Mouse (Mus musculus) neural tube, embryonic 12.5 days (tissue): ENCODE measurements around the gene Zdhhc17. TPM values are rescaled to one million over a fixed set of nuclear protein-coding genes. Genes with fewer than 3 reads are reported as not detected.

Experiments
- ATAC-seq: fragments of 200-750 bp; cut with Nextera tagmentation; 2 replicates; pipeline ENCODE4 v1.8.0; 2017; ENCODE audit warnings: low read depth, mild to moderate bottlenecking, moderate TSS enrichment, moderate library complexity; ENCODE audit not compliant: low FRiP score
- H3K27ac ChIP-seq: fragments of 300-500 bp; sonication (generic); 2 replicates; pipeline ENCODE4 v1.5.1; 2016
- H3K27me3 ChIP-seq: fragments of 300-500 bp; sonication (generic); replicated peaks from 2 replicates; pipeline ENCODE4 v1.6.1; 2016; ENCODE audit warnings: mild to moderate bottlenecking
- H3K36me3 ChIP-seq: fragments of 300-500 bp; sonication (generic); 2 replicates; pipeline ENCODE4 v1.6.1; 2016; ENCODE audit warnings: mild to moderate bottlenecking
- H3K4me1 ChIP-seq: fragments of 300-500 bp; sonication (generic); 2 replicates; pipeline ENCODE4 v1.6.1; 2016
- H3K4me2 ChIP-seq: fragments of 300-500 bp; sonication (generic); replicated peaks from 2 replicates; pipeline ENCODE4 v1.6.1; 2016; ENCODE audit warnings: mild to moderate bottlenecking
- H3K4me3 ChIP-seq: fragments of 300-500 bp; sonication (generic); 2 replicates; pipeline ENCODE4 v1.5.1; 2016
- H3K9ac ChIP-seq: fragments of 300-500 bp; sonication (generic); 2 replicates; pipeline ENCODE4 v1.6.1; 2016; ENCODE audit warnings: mild to moderate bottlenecking
- H3K9me3 ChIP-seq: fragments of 300-500 bp; sonication (generic); 2 replicates; pipeline ENCODE4 v1.6.1; 2016; ENCODE audit warnings: mild to moderate bottlenecking
- WGBS: fragments of 180-500 bp; shearing (Covaris S2); methylation state at CpG from one replicate; pipeline ENCODE4 v1.1.7; 2016; 5-methylcytosine and 5-hydroxymethylcytosine counted together
- polyA plus RNA-seq: library from polyadenylated mRNA; unstranded; fragments of >200 nt; fragmentation: Nextera tagmentation; extraction: Ambion mirVana; gene quantifications from 2 replicates; pipeline ENCODE4 v1.2.1, GENCODE M21; 2016

The Zdhhc17 gene
- polyA plus RNA-seq, 1 experiment from 2014 or later = 45.0 TPM

- H3K4me1 ChIP-seq = peaks cover 20% of the 10 kb centered on the region
- no peaks in the 10 kb centered on the region for H3K36me3 ChIP-seq
- H3K4me2 ChIP-seq = no peak overlapping the region
- no peaks in the 10 kb centered on the region for H3K9me3 ChIP-seq
- WGBS = 41% methylated on average over 5 of the region's 5 CpGs
- no peak overlapping the region for H3K4me3 ChIP-seq
- no peak overlapping the region for H3K27ac ChIP-seq
- no peak for ATAC-seq
- H3K9ac ChIP-seq = no peak overlapping the region
- H3K27me3 ChIP-seq = no peaks in the 10 kb centered on the region
These were observed 15.2 kb downstream of the Zdhhc17 start for GRCm38 (mm10) chr10:110994761-110995160.

GRCm38 (mm10) chr10:110993249-110993648 is 16.7 kb downstream of the Zdhhc17 start:
- Histone ChIP-seq H3K9ac (no peak overlapping the region), H3K4me1 (peaks cover 20% of the 10 kb centered on the region), H3K27me3 (no peaks in the 10 kb centered on the region), H3K27ac (no peak overlapping the region), H3K36me3 (no peaks in the 10 kb centered on the region), H3K4me3 (no peak overlapping the region), H3K4me2 (no peak overlapping the region), H3K9me3 (no peaks in the 10 kb centered on the region)
- no peak for ATAC-seq
- WGBS = 76% methylated on average over 5 of the region's 5 CpGs

- Histone ChIP-seq H3K9ac (no peak overlapping the region), H3K4me3 (no peak overlapping the region), H3K36me3 (no peaks in the 10 kb centered on the region), H3K4me2 (no peak overlapping the region), H3K4me1 (peaks cover 20% of the 10 kb centered on the region), H3K27ac (no peak overlapping the region), H3K27me3 (no peaks in the 10 kb centered on the region), H3K9me3 (no peaks in the 10 kb centered on the region)
- 57% methylated on average over 9 of the region's 9 CpGs for WGBS
- ATAC-seq = no peak
These were observed 17.9 kb downstream of the Zdhhc17 start for GRCm38 (mm10) chr10:110992047-110992431.

- ATAC-seq = no peak
- H3K4me1 ChIP-seq = peaks cover 20% of the 10 kb centered on the region
- H3K36me3 ChIP-seq = no peaks in the 10 kb centered on the region
- WGBS = 82% methylated on average over 6 of the region's 6 CpGs
- H3K9ac ChIP-seq = no peak overlapping the region
- H3K27ac ChIP-seq = no peak overlapping the region
- no peak overlapping the region for H3K4me3 ChIP-seq
- H3K27me3 ChIP-seq = no peaks in the 10 kb centered on the region
- H3K9me3 ChIP-seq = no peaks in the 10 kb centered on the region
- H3K4me2 ChIP-seq = no peak overlapping the region
These were observed 18.5 kb downstream of the Zdhhc17 start for GRCm38 (mm10) chr10:110991307-110992046.

- H3K4me3 ChIP-seq = no peak overlapping the region
- H3K4me2 ChIP-seq = no peak overlapping the region
- no peak overlapping the region for H3K9ac ChIP-seq
- H3K4me1 ChIP-seq = peaks cover 15% of the 10 kb centered on the region
- no peaks in the 10 kb centered on the region for H3K9me3 ChIP-seq
- no peaks in the 10 kb centered on the region for H3K27me3 ChIP-seq
- no peak overlapping the region for H3K27ac ChIP-seq
- no peak for ATAC-seq
- 74% methylated on average over 2 of the region's 2 CpGs for WGBS
- H3K36me3 ChIP-seq = no peaks in the 10 kb centered on the region
These were observed 20.2 kb downstream of the Zdhhc17 start for GRCm38 (mm10) chr10:110989729-110990128.

- ATAC-seq = no peak
- Histone ChIP-seq H3K27ac (no peak overlapping the region), H3K27me3 (no peaks in the 10 kb centered on the region)
These were observed 23.3 kb downstream of the Zdhhc17 start for GRCm38 (mm10) chr10:110986682-110987081.

GRCm38 (mm10) chr10:110982771-110983170 is 27.2 kb downstream of the Zdhhc17 start:
- Histone ChIP-seq H3K4me1 (no peaks in the 10 kb centered on the region), H3K4me2 (no peak overlapping the region), H3K36me3 (peaks cover 13% of the 10 kb centered on the region; the same call in 1 of the 2 replicates), H3K9ac (no peak overlapping the region), H3K27ac (no peak overlapping the region), H3K4me3 (no peak overlapping the region), H3K9me3 (no peaks in the 10 kb centered on the region), H3K27me3 (no peaks in the 10 kb centered on the region)
- no peak for ATAC-seq
- WGBS = 89% methylated on average over 4 of the region's 4 CpGs

More at GRCm38 (mm10) chr10:110986682-110987081, 23.3 kb downstream of the Zdhhc17 start:
- Histone ChIP-seq H3K36me3 (no peaks in the 10 kb centered on the region), H3K4me1 (0 out of 2 replicates have a peak, but pooled peaks cover 2% of the 10 kb centered on the region), H3K4me2 (no peak overlapping the region), H3K9ac (no peak overlapping the region), H3K4me3 (no peak overlapping the region), H3K9me3 (no peaks in the 10 kb centered on the region)
- WGBS = 94% methylated on average over 17 of the region's 17 CpGs

GRCm38 (mm10) chr10:110980441-110980840 is 29.5 kb downstream of the Zdhhc17 start:
- no peaks in the 10 kb centered on the region for H3K9me3 ChIP-seq
- H3K27ac ChIP-seq = no peak overlapping the region
- H3K27me3 ChIP-seq = no peaks in the 10 kb centered on the region
- ATAC-seq = no peak
- no peak overlapping the region for H3K9ac ChIP-seq
- no peaks in the 10 kb centered on the region for H3K4me1 ChIP-seq
- H3K4me2 ChIP-seq = no peak overlapping the region
- no peak overlapping the region for H3K4me3 ChIP-seq
- WGBS = 93% methylated on average over 6 of the region's 6 CpGs
- peaks cover 13% of the 10 kb centered on the region; the same call in 1 of the 2 replicates for H3K36me3 ChIP-seq

- H3K9ac ChIP-seq = no peak overlapping the region
- H3K9me3 ChIP-seq = no peaks in the 10 kb centered on the region
- no peak overlapping the region for H3K27ac ChIP-seq
- 92% methylated on average over 2 of the region's 2 CpGs for WGBS
- ATAC-seq = no peak
- H3K27me3 ChIP-seq = no peaks in the 10 kb centered on the region
- no peak overlapping the region for H3K4me2 ChIP-seq
- H3K4me3 ChIP-seq = no peak overlapping the region
- H3K36me3 ChIP-seq = peaks cover 13% of the 10 kb centered on the region; the same call in 1 of the 2 replicates
- H3K4me1 ChIP-seq = no peaks in the 10 kb centered on the region
These were observed 30.5 kb downstream of the Zdhhc17 start for GRCm38 (mm10) chr10:110979431-110979830.

GRCm38 (mm10) chr10:110977379-110977778 is 32.6 kb downstream of the Zdhhc17 start:
- no peak overlapping the region for H3K4me2 ChIP-seq
- H3K27ac ChIP-seq = no peak overlapping the region
- WGBS = 43% methylated on average over 2 of the region's 2 CpGs
- ATAC-seq = no peak
- no peaks in the 10 kb centered on the region for H3K27me3 ChIP-seq
- no peaks in the 10 kb centered on the region for H3K9me3 ChIP-seq
- no peak overlapping the region for H3K9ac ChIP-seq
- no peak overlapping the region for H3K4me3 ChIP-seq
- peaks cover 13% of the 10 kb centered on the region; the same call in 1 of the 2 replicates for H3K36me3 ChIP-seq
- no peaks in the 10 kb centered on the region for H3K4me1 ChIP-seq

GRCm38 (mm10) chr10:110976046-110976445 is 33.9 kb downstream of the Zdhhc17 start:
- WGBS = 9% methylated on average over 1 of the region's 1 CpGs
- no peak overlapping the region for H3K4me2 ChIP-seq
- no peak overlapping the region for H3K4me3 ChIP-seq
- H3K36me3 ChIP-seq = peaks cover 17% of the 10 kb centered on the region
- peak; percentile 65; the same call in 1 of the 2 replicates for ATAC-seq
- no peak overlapping the region for H3K9ac ChIP-seq
- H3K4me1 ChIP-seq = no peaks in the 10 kb centered on the region
- H3K27ac ChIP-seq = no peak overlapping the region
- H3K9me3 ChIP-seq = no peaks in the 10 kb centered on the region
- no peaks in the 10 kb centered on the region for H3K27me3 ChIP-seq

GRCm38 (mm10) chr10:110974885-110975284 is 35.1 kb downstream of the Zdhhc17 start:
- Histone ChIP-seq H3K4me2 (no peak overlapping the region), H3K36me3 (peaks cover 16% of the 10 kb centered on the region), H3K9ac (no peak overlapping the region), H3K9me3 (no peaks in the 10 kb centered on the region), H3K4me3 (no peak overlapping the region), H3K27ac (no peak overlapping the region), H3K4me1 (no peaks in the 10 kb centered on the region), H3K27me3 (no peaks in the 10 kb centered on the region)
- WGBS = 80% methylated on average over 1 of the region's 1 CpGs
- ATAC-seq = no peak

- peak; percentile 63; the same call in 1 of the 2 replicates for ATAC-seq
- 58% methylated on average over 3 of the region's 3 CpGs for WGBS
These were observed 35.5 kb downstream of the Zdhhc17 start for GRCm38 (mm10) chr10:110974463-110974862.

More at GRCm38 (mm10) chr10:110974463-110974862, 35.5 kb downstream of the Zdhhc17 start:
- Histone ChIP-seq H3K36me3 (peaks cover 18% of the 10 kb centered on the region), H3K9me3 (no peaks in the 10 kb centered on the region), H3K27ac (no peak overlapping the region), H3K4me2 (no peak overlapping the region), H3K4me3 (no peak overlapping the region), H3K4me1 (no peaks in the 10 kb centered on the region), H3K9ac (no peak overlapping the region), H3K27me3 (no peaks in the 10 kb centered on the region)
